Mouse (Mus musculus): ENCODE results near the gene Nupr1. TPM values are rescaled to one million over a fixed set of nuclear protein-coding genes. Genes with fewer than 3 reads are reported as not detected.

The Nupr1 gene
- polyA plus RNA-seq, 1 experiment from 2014 or later = 7.0 TPM

DNA sequence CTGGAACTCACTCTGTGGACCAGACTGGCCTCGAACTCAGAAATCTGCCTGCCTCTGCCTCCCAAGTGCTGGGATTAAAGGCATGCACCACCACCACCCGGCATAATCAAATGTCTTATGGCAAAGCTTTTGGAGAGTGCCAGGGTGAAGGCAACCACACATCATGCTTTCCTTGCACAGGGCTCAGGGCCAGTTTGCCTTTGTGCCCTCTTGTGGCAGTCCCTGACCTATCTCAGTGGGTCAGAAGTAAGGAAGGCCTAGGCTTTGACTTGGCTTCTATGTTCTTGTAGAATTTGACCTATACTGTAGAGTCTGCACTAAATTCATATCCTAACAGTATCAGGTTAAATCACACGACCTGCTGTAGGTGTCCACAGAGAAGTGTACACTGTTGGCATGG is 14.0 kb downstream of the Nupr1 start:
- no peak overlapping the region for H3K27ac ChIP-seq (ENCODE audit: low read depth, low read length)
- no peak overlapping the region for H3K4me2 ChIP-seq (ENCODE audit: low read length)
- DNase-seq (ENCODE audit: low spot score) (no peak), ATAC-seq (no peak)
- no peak overlapping the region for H3K4me3 ChIP-seq (ENCODE audit: low read depth, low read length)
- WGBS = 76% methylated on average over 3 of the region's 3 CpGs
- no peaks in the 10 kb centered on the region for H3K9me3 ChIP-seq (replicated peaks; ENCODE audit: control insufficient read depth, low read length)
- no peaks in the 10 kb centered on the region for H3K36me3 ChIP-seq (ENCODE audit: control insufficient read depth, insufficient read depth, low read length)
- no peaks in the 10 kb centered on the region for H3K4me1 ChIP-seq (ENCODE audit: control insufficient read depth, insufficient read depth, low read length)
- H3K9ac ChIP-seq (ENCODE audit: low read length) = no peak overlapping the region
- H3K27me3 ChIP-seq (replicated peaks; ENCODE audit: control insufficient read depth, insufficient read depth, low read length) = no peaks in the 10 kb centered on the region

- ATAC-seq = no peak
- WGBS = 72% methylated on average over 3 of the region's 3 CpGs
- Histone ChIP-seq H3K4me2 (ENCODE audit: low read length) (no peak overlapping the region), H3K4me1 (ENCODE audit: control insufficient read depth, insufficient read depth, low read length) (no peaks in the 10 kb centered on the region), H3K4me3 (ENCODE audit: low read depth, low read length) (no peak overlapping the region), H3K27me3 (replicated peaks; ENCODE audit: control insufficient read depth, insufficient read depth, low read length) (no peaks in the 10 kb centered on the region), H3K9ac (ENCODE audit: low read length) (no peak overlapping the region), H3K9me3 (replicated peaks; ENCODE audit: control insufficient read depth, low read length) (no peaks in the 10 kb centered on the region), H3K36me3 (ENCODE audit: control insufficient read depth, insufficient read depth, low read length) (no peaks in the 10 kb centered on the region), H3K27ac (ENCODE audit: low read depth, low read length) (no peak overlapping the region)
- DNase-seq (ENCODE audit: low spot score) = no peak
Observed at GRCm38 (mm10) chr7:126612736-126613135, 17.9 kb downstream of the Nupr1 start.

- Histone ChIP-seq H3K9me3 (replicated peaks; ENCODE audit: control insufficient read depth, low read length) (no peaks in the 10 kb centered on the region), H3K36me3 (ENCODE audit: control insufficient read depth, insufficient read depth, low read length) (no peaks in the 10 kb centered on the region), H3K27me3 (replicated peaks; ENCODE audit: control insufficient read depth, insufficient read depth, low read length) (no peaks in the 10 kb centered on the region), H3K27ac (ENCODE audit: low read depth, low read length) (no peak overlapping the region), H3K9ac (ENCODE audit: low read length) (no peak overlapping the region), H3K4me3 (ENCODE audit: low read depth, low read length) (no peak overlapping the region), H3K4me1 (ENCODE audit: control insufficient read depth, insufficient read depth, low read length) (no peaks in the 10 kb centered on the region), H3K4me2 (ENCODE audit: low read length) (no peak overlapping the region)
- ATAC-seq (no peak), DNase-seq (ENCODE audit: low spot score) (no peak)
- WGBS = 86% methylated on average over 5 of the region's 5 CpGs
Observed at GRCm38 (mm10) chr7:126607796-126608195, 22.9 kb downstream of the Nupr1 start.

DNA sequence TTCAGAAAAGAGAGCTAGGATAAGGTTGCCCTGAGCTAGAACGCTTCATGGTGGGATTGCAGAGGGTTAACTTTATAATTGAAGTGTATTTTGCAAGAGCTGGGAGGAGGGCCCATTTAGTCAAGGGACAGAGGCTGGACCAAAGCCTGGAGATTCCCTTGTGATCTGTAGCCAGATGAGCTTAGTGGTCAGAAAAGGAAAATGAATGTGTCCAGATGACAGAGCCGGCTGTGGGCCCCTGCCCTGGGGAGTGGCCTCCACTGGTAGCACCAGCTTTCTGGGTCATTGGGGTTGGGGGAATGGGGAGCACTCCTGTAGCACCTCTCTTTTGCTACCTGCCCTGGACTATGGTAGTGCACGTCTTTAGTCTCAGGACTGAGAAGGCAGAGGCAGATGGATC is 23.6 kb downstream of the Nupr1 start:
- DNase-seq (ENCODE audit: low spot score) (no peak), ATAC-seq (no peak)
- Histone ChIP-seq H3K4me2 (ENCODE audit: low read length) (no peak overlapping the region), H3K9me3 (replicated peaks; ENCODE audit: control insufficient read depth, low read length) (no peaks in the 10 kb centered on the region), H3K27me3 (replicated peaks; ENCODE audit: control insufficient read depth, insufficient read depth, low read length) (no peaks in the 10 kb centered on the region), H3K4me1 (ENCODE audit: control insufficient read depth, insufficient read depth, low read length) (no peaks in the 10 kb centered on the region), H3K36me3 (ENCODE audit: control insufficient read depth, insufficient read depth, low read length) (no peaks in the 10 kb centered on the region), H3K4me3 (ENCODE audit: low read depth, low read length) (no peak overlapping the region), H3K9ac (ENCODE audit: low read length) (no peak overlapping the region), H3K27ac (ENCODE audit: low read depth, low read length) (no peak overlapping the region)
- WGBS = 84% methylated on average over 3 of the region's 3 CpGs

DNA sequence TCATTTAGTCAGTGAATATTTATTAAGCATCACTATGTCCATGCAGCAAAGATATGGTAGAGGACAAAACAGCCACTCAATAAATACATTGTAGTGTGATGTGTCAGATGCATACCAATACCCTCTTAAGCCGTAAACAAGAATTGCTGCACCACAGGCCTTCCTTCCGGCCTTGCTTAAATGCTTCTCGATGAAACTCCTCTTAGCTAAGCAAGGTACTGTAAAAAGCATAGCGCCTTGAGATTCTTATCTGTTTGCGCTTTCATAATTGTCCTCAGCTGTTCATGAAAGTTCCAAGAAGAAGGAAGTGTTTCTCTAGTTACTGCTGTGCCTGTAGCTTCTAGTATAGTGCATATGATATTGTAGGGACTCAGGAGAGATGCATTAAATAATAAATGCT is 24.1 kb downstream of the Nupr1 start:
- DNase-seq (ENCODE audit: low spot score) (no peak), ATAC-seq (no peak)
- Histone ChIP-seq H3K27ac (ENCODE audit: low read depth, low read length) (no peak overlapping the region), H3K4me2 (ENCODE audit: low read length) (no peak overlapping the region), H3K4me1 (ENCODE audit: control insufficient read depth, insufficient read depth, low read length) (no peaks in the 10 kb centered on the region), H3K9me3 (replicated peaks; ENCODE audit: control insufficient read depth, low read length) (no peaks in the 10 kb centered on the region), H3K36me3 (ENCODE audit: control insufficient read depth, insufficient read depth, low read length) (no peaks in the 10 kb centered on the region), H3K27me3 (replicated peaks; ENCODE audit: control insufficient read depth, insufficient read depth, low read length) (no peaks in the 10 kb centered on the region), H3K9ac (ENCODE audit: low read length) (no peak overlapping the region), H3K4me3 (ENCODE audit: low read depth, low read length) (no peak overlapping the region)
- 90% methylated on average over 5 of the region's 5 CpGs for WGBS

GRCm38 (mm10) chr7:126602650-126603049 is 28.0 kb downstream of the Nupr1 start:
- Histone ChIP-seq H3K27me3 (replicated peaks; ENCODE audit: control insufficient read depth, insufficient read depth, low read length) (no peaks in the 10 kb centered on the region), H3K36me3 (ENCODE audit: control insufficient read depth, insufficient read depth, low read length) (no peaks in the 10 kb centered on the region), H3K4me2 (ENCODE audit: low read length) (no peak overlapping the region), H3K27ac (ENCODE audit: low read depth, low read length) (no peak overlapping the region), H3K4me1 (ENCODE audit: control insufficient read depth, insufficient read depth, low read length) (no peaks in the 10 kb centered on the region), H3K9ac (ENCODE audit: low read length) (no peak overlapping the region), H3K9me3 (replicated peaks; ENCODE audit: control insufficient read depth, low read length) (no peaks in the 10 kb centered on the region), H3K4me3 (ENCODE audit: low read depth, low read length) (no peak overlapping the region)
- 92% methylated on average over 3 of the region's 3 CpGs for WGBS
- ATAC-seq = no peak
- no peak for DNase-seq (ENCODE audit: low spot score)

DNA sequence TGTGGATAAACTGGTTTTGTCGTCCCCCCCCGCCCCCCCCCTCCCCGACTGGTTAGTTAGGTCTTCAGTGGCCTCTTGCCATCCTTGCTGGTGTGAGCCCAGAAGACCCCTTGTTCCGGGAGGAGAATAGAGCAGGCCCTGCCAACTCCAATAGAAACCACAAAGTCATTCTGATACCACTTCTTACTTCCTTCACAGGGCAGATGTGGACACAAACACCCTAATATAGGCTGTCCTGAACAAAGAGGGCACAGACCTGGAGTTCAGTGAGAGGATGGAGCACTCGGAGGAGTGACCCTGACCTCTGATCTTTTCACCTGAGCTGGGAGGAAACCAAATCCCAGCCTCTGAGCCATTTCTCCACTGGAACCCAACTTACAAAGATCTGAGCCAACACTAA is 28.8 kb downstream of the Nupr1 start:
- Histone ChIP-seq H3K27me3 (replicated peaks; ENCODE audit: control insufficient read depth, insufficient read depth, low read length) (no peaks in the 10 kb centered on the region), H3K4me3 (ENCODE audit: low read depth, low read length) (no peak overlapping the region), H3K9ac (ENCODE audit: low read length) (no peak overlapping the region), H3K9me3 (replicated peaks; ENCODE audit: control insufficient read depth, low read length) (no peaks in the 10 kb centered on the region), H3K4me2 (ENCODE audit: low read length) (no peak overlapping the region), H3K4me1 (ENCODE audit: control insufficient read depth, insufficient read depth, low read length) (no peaks in the 10 kb centered on the region), H3K36me3 (ENCODE audit: control insufficient read depth, insufficient read depth, low read length) (no peaks in the 10 kb centered on the region), H3K27ac (ENCODE audit: low read depth, low read length) (no peak overlapping the region)
- 50% methylated on average over 5 of the region's 5 CpGs for WGBS
- ATAC-seq (no peak), DNase-seq (ENCODE audit: low spot score) (no peak)

DNA sequence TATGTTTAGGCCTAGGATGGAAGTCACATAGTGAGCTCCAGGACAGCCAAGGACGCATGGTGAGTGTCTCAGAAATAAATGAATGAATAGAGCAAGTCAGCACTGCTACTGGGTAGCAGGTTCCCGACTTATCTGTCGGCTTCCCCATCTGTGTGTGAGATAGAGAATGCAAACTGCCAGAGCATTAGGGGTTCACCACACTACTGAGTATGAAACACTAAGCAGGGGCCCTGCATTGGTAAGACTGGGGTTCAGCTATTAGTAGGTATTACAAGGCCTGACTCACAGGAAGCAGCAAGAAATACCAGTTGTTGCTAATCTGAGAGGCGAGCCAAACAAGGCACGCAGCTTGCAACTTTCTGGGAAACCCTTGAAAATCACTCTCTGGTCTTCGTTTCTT is 31.7 kb downstream of the Nupr1 start:
- H3K9ac ChIP-seq (ENCODE audit: low read length) = no peak overlapping the region
- no peak overlapping the region for H3K4me2 ChIP-seq (ENCODE audit: low read length)
- H3K4me3 ChIP-seq (ENCODE audit: low read depth, low read length) = no peak overlapping the region
- DNase-seq (ENCODE audit: low spot score) (no peak), ATAC-seq (no peak)
- H3K27ac ChIP-seq (ENCODE audit: low read depth, low read length) = no peak overlapping the region
- no peaks in the 10 kb centered on the region for H3K36me3 ChIP-seq (ENCODE audit: control insufficient read depth, insufficient read depth, low read length)
- no peaks in the 10 kb centered on the region for H3K27me3 ChIP-seq (replicated peaks; ENCODE audit: control insufficient read depth, insufficient read depth, low read length)
- H3K9me3 ChIP-seq (replicated peaks; ENCODE audit: control insufficient read depth, low read length) = no peaks in the 10 kb centered on the region
- WGBS = 82% methylated on average over 6 of the region's 6 CpGs
- H3K4me1 ChIP-seq (ENCODE audit: control insufficient read depth, insufficient read depth, low read length) = no peaks in the 10 kb centered on the region

DNA sequence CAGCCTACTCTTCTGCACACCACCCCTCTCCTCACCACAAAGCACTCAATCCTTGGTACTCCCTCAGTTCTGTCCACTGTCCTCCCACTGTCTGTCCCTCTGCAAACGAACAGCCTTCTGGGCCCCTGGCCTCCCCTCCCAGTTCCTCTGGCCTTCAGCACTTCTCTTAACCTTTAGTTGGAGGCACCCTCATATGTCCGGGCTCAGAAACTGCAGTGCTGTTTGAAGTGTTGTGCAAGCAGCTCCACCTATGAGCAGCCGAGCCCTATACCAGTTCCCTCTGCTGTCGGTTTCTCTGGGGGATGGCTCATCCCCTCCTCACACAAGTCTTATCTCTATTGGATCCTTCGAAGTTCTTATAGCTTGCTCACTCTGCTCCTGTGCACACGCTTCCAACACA is 34.2 kb downstream of the Nupr1 start:
- Histone ChIP-seq H3K4me1 (ENCODE audit: control insufficient read depth, insufficient read depth, low read length) (no peaks in the 10 kb centered on the region), H3K4me2 (ENCODE audit: low read length) (no peak overlapping the region), H3K9me3 (replicated peaks; ENCODE audit: control insufficient read depth, low read length) (no peaks in the 10 kb centered on the region), H3K4me3 (ENCODE audit: low read depth, low read length) (no peak overlapping the region), H3K27me3 (replicated peaks; ENCODE audit: control insufficient read depth, insufficient read depth, low read length) (no peaks in the 10 kb centered on the region), H3K27ac (ENCODE audit: low read depth, low read length) (no peak overlapping the region), H3K9ac (ENCODE audit: low read length) (no peak overlapping the region), H3K36me3 (ENCODE audit: control insufficient read depth, insufficient read depth, low read length) (no peaks in the 10 kb centered on the region)
- ATAC-seq (no peak), DNase-seq (ENCODE audit: low spot score) (no peak)
- WGBS = 65% methylated on average over 6 of the region's 6 CpGs

DNA sequence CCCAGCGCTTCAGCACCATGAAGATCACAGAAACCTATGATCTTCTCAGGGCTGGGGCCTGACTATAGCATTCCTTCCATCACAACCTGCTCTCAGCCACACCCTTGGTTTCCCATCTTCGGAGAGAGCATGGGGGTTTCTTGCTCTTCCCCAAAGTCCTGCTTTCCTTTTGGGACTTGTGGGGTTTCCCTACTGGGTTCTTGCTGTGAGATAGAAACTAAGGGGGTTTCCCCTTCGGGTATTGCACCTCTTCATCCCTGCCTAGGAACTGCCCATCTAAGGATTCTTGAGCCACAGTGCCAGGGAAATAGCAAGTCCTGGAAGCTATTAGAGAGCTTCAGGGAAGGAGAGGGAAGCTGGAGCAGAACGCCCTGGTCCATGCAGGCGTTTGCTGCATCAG is 34.8 kb downstream of the Nupr1 start:
- H3K36me3 ChIP-seq (ENCODE audit: control insufficient read depth, insufficient read depth, low read length) = no peaks in the 10 kb centered on the region
- no peaks in the 10 kb centered on the region for H3K4me1 ChIP-seq (ENCODE audit: control insufficient read depth, insufficient read depth, low read length)
- WGBS = 90% methylated on average over 5 of the region's 5 CpGs
- no peaks in the 10 kb centered on the region for H3K9me3 ChIP-seq (replicated peaks; ENCODE audit: control insufficient read depth, low read length)
- H3K9ac ChIP-seq (ENCODE audit: low read length) = no peak overlapping the region
- ATAC-seq (no peak), DNase-seq (ENCODE audit: low spot score) (no peak)
- no peaks in the 10 kb centered on the region for H3K27me3 ChIP-seq (replicated peaks; ENCODE audit: control insufficient read depth, insufficient read depth, low read length)
- H3K27ac ChIP-seq (ENCODE audit: low read depth, low read length) = no peak overlapping the region
- no peak overlapping the region for H3K4me2 ChIP-seq (ENCODE audit: low read length)
- H3K4me3 ChIP-seq (ENCODE audit: low read depth, low read length) = no peak overlapping the region
